Mouse (Mus musculus): ENCODE measurements around the gene Limch1.

Gene Limch1

GRCm38 (mm10) chr5:66747761-66748430 lies 2.3 kb downstream of the Limch1 start:
- CTCF ChIA-PET = no interaction called here

GRCm38 (mm10) chr5:66748448-66749115 lies 3.0 kb downstream of the Limch1 start:
- CTCF ChIA-PET = no interaction called here

- CTCF ChIA-PET = no interaction called here
Observed at GRCm38 (mm10) chr5:66750641-66751040, 5.0 kb downstream of the Limch1 start.

GRCm38 (mm10) chr5:66751332-66751980 lies 5.8 kb downstream of the Limch1 start:
- CTCF ChIA-PET = interaction anchor here (0.5 kb wide), 1 partner anchor 79 kb away, joined by 4 read pairs; no protein-coding TSS in a partner anchor

GRCm38 (mm10) chr5:66753620-66754019 lies 8.0 kb downstream of the Limch1 start:
- CTCF ChIA-PET = no interaction called here

- CTCF ChIA-PET = no interaction called here
Observed at GRCm38 (mm10) chr5:66756821-66757705, 11.4 kb downstream of the Limch1 start.

- CTCF ChIA-PET = no interaction called here
Observed at GRCm38 (mm10) chr5:66757706-66758237, 12.1 kb downstream of the Limch1 start.

GRCm38 (mm10) chr5:66759354-66759753 lies 13.7 kb downstream of the Limch1 start:
- CTCF ChIA-PET = no interaction called here

GRCm38 (mm10) chr5:66760747-66761146 lies 15.1 kb downstream of the Limch1 start:
- CTCF ChIA-PET = no interaction called here

GRCm38 (mm10) chr5:66762006-66762405 lies 16.4 kb downstream of the Limch1 start:
- CTCF ChIA-PET = no interaction called here

GRCm38 (mm10) chr5:66764129-66764528 lies 18.5 kb downstream of the Limch1 start:
- CTCF ChIA-PET = no interaction called here

- CTCF ChIA-PET = no interaction called here
Observed at GRCm38 (mm10) chr5:66765911-66766310, 20.3 kb downstream of the Limch1 start.

- CTCF ChIA-PET = no interaction called here
Observed at GRCm38 (mm10) chr5:66768034-66768433, 22.4 kb downstream of the Limch1 start.

- CTCF ChIA-PET = no interaction called here
Observed at GRCm38 (mm10) chr5:66769070-66769469, 23.4 kb downstream of the Limch1 start.

- CTCF ChIA-PET = no interaction called here
Observed at GRCm38 (mm10) chr5:66769558-66769957, 23.9 kb downstream of the Limch1 start.

- CTCF ChIA-PET = no interaction called here
Observed at GRCm38 (mm10) chr5:66777999-66778710, 32.5 kb downstream of the Limch1 start.

GRCm38 (mm10) chr5:66780371-66780770 lies 34.7 kb downstream of the Limch1 start:
- CTCF ChIA-PET = interaction anchor here (0.6 kb wide), 1 partner anchor 69 kb away, joined by 3 read pairs; no protein-coding TSS in a partner anchor

GRCm38 (mm10) chr5:66781507-66781906 lies 35.9 kb downstream of the Limch1 start:
- CTCF ChIA-PET = no interaction called here

GRCm38 (mm10) chr5:66782851-66783250 lies 37.2 kb downstream of the Limch1 start:
- CTCF ChIA-PET = no interaction called here

GRCm38 (mm10) chr5:66784624-66785361 lies 39.2 kb downstream of the Limch1 start:
- CTCF ChIA-PET = no interaction called here

All from spleen, embryonic (tissue).